Mouse (Mus musculus) stomach, postnatal 0 days (tissue): Measurements from ENCODE around the gene Rnf25.

Experiments used
- CTCF ChIP-seq: IDR thresholded peaks from 2 replicates; pipeline ENCODE4 v1.5.1; 2016; ENCODE audit warnings: antibody characterized with exemption, low read depth, mild to moderate bottlenecking, moderate library complexity
- EP300 ChIP-seq: optimal IDR thresholded peaks from 2 replicates; pipeline ENCODE3; 2016; ENCODE audit warnings: antibody characterized with exemption

- TF ChIP-seq CTCF (no peak), EP300 (no peak)
Observed at GRCm38 (mm10) chr1:74632734-74633133, 31.5 kb upstream of the Rnf25 start.
